In genomic region chr4:62627331-62627730, GRCm38 (mm10) we compare ENCODE assay signal across 17 mouse cellular contexts.
DNase-seq lines count a peak whose midpoint lies in the region; ATAC-seq and TF ChIP-seq lines count a peak whose summit lies in the region.
"Had no signal": no experiment of that assay in that cellular context is flagged by ENCODE, and none has a peak within 500 bp of the region (broad histone marks: within the 10 kb centered on the region; RNA-seq: fewer than 3 reads in every experiment).

No protein-coding gene starts in this region.

- 65% methylated on average over 4 of the region's 4 CpGs for WGBS in heart, embryonic 12.5 days
- WGBS in midbrain, embryonic 11.5 days: 85% methylated on average over 4 of the region's 4 CpGs
- WGBS in midbrain, embryonic 10.5 days: 84% methylated on average over 4 of the region's 4 CpGs
- WGBS in intestine, postnatal 0 days: 36% methylated on average over 4 of the region's 4 CpGs

- intact Hi-C loops in heart, postnatal 14 days (cut with DNase I): no loop called here

- H3K4me3 ChIP-seq in heart, embryonic 12.5 days: no peak overlapping the region
- no peak overlapping the region for H3K4me3 ChIP-seq in midbrain, embryonic 11.5 days (ENCODE audit: low read depth, low read length)
- H3K4me3 ChIP-seq in midbrain, embryonic 10.5 days: no peak overlapping the region
- H3K4me3 ChIP-seq in intestine, postnatal 0 days (ENCODE audit: low read depth, low read length): no peak overlapping the region
- H3K4me3 ChIP-seq: embryonic facial prominence, embryonic 15.5 days; liver, embryonic 13.5 days had no signal

- no peak for TF ChIP-seq CTCF in intestine, postnatal 0 days (IDR thresholded peaks at IDR 0.05; ENCODE audit: low read depth)

- peaks cover 68% of the 10 kb centered on the region for H3K4me1 ChIP-seq in heart, embryonic 12.5 days (replicated peaks)
- H3K4me1 ChIP-seq in midbrain, embryonic 11.5 days (ENCODE audit: control insufficient read depth, insufficient read depth, low read length): peaks cover 15% of the 10 kb centered on the region
- peaks cover 51% of the 10 kb centered on the region for H3K4me1 ChIP-seq in midbrain, embryonic 10.5 days
- H3K4me1 ChIP-seq in intestine, postnatal 0 days (replicated peaks; ENCODE audit: control insufficient read depth, insufficient read depth, low read length): peaks cover 24% of the 10 kb centered on the region

- peak overlapping the region; percentile 29; the same call in 1 of the 2 replicates for H3K9ac ChIP-seq in heart, embryonic 12.5 days
- no peak overlapping the region for H3K9ac ChIP-seq in midbrain, embryonic 11.5 days (ENCODE audit: low read length)
- no peak overlapping the region for H3K9ac ChIP-seq in intestine, postnatal 0 days (ENCODE audit: low read depth, low read length)
- H3K9ac ChIP-seq: embryonic facial prominence, embryonic 15.5 days; liver, embryonic 13.5 days had no signal

- peaks cover 3% of the 10 kb centered on the region for H3K36me3 ChIP-seq in heart, embryonic 12.5 days
- no peaks in the 10 kb centered on the region for H3K36me3 ChIP-seq in midbrain, embryonic 11.5 days (ENCODE audit: control insufficient read depth, insufficient read depth, low read length)
- peaks cover 17% of the 10 kb centered on the region for H3K36me3 ChIP-seq in midbrain, embryonic 10.5 days
- 0 out of 2 replicates have a peak, but pooled peaks cover 5% of the 10 kb centered on the region for H3K36me3 ChIP-seq in intestine, postnatal 0 days (ENCODE audit: control insufficient read depth, insufficient read depth)
- H3K36me3 ChIP-seq: embryonic facial prominence, embryonic 15.5 days; liver, embryonic 13.5 days had no signal

- ATAC-seq in heart, embryonic 12.5 days (ENCODE audit: insufficient number of reproducible peaks, low FRiP score): no peak
- no peak for ATAC-seq in midbrain, embryonic 11.5 days (ENCODE audit: low FRiP score)
- 0 out of 2 replicates have a peak, but pooled peaks have one; percentile 25 for ATAC-seq in intestine, postnatal 0 days
- ATAC-seq: forebrain, embryonic 14.5 days; lung, postnatal 0 days had no signal

- peak overlapping the region; percentile 23; the same call in 1 of the 2 replicates for H3K27ac ChIP-seq in heart, embryonic 12.5 days (ENCODE audit: poor library complexity, severe bottlenecking)
- H3K27ac ChIP-seq in midbrain, embryonic 11.5 days (ENCODE audit: low read depth, low read length): no peak overlapping the region
- no peak overlapping the region for H3K27ac ChIP-seq in midbrain, embryonic 10.5 days (replicated peaks)
- peak overlapping the region; percentile 28; the same call in 1 of the 2 replicates for H3K27ac ChIP-seq in intestine, postnatal 0 days (ENCODE audit: low read depth, low read length)
- H3K27ac ChIP-seq: embryonic facial prominence, embryonic 15.5 days; liver, embryonic 13.5 days had no signal

- no peaks in the 10 kb centered on the region for H3K9me3 ChIP-seq in heart, embryonic 12.5 days (replicated peaks)
- H3K9me3 ChIP-seq in midbrain, embryonic 11.5 days (ENCODE audit: control insufficient read depth, low read length): no peaks in the 10 kb centered on the region
- no peaks in the 10 kb centered on the region for H3K9me3 ChIP-seq in midbrain, embryonic 10.5 days (replicated peaks)
- H3K9me3 ChIP-seq in intestine, postnatal 0 days (ENCODE audit: control insufficient read depth): no peaks in the 10 kb centered on the region
- H3K9me3 ChIP-seq: embryonic facial prominence, embryonic 15.5 days; liver, embryonic 13.5 days had no signal

- DNase-seq in heart, postnatal 14 days: no peak
- peak; percentile 67 for DNase-seq in midbrain, embryonic 11.5 days (ENCODE audit: low spot score, missing footprints)
- DNase-seq in midbrain, embryonic 10.5 days (ENCODE audit: low spot score): no peak
- DNase-seq in layer of hippocampus, adult 11-12 months (ENCODE audit: low spot score): no peak
- DNase-seq in right cerebral cortex, postnatal 14 days: no peak
- DNase-seq: adrenal gland, adult 8-10 months; cerebellum, adult 8-10 months; kidney, adult 11 months; layer of hippocampus, postnatal 36 days; liver, embryonic 13.5 days; spleen, adult 18-20 months; thymus, adult 18-20 months had no signal

- peaks cover 61% of the 10 kb centered on the region for H3K27me3 ChIP-seq in heart, embryonic 12.5 days (replicated peaks)
- H3K27me3 ChIP-seq in midbrain, embryonic 11.5 days (ENCODE audit: control insufficient read depth, insufficient read depth, low read length): no peaks in the 10 kb centered on the region
- H3K27me3 ChIP-seq in midbrain, embryonic 10.5 days (ENCODE audit: low read depth, poor library complexity, severe bottlenecking): no peaks in the 10 kb centered on the region
- H3K27me3 ChIP-seq in intestine, postnatal 0 days (replicated peaks; ENCODE audit: control insufficient read depth, insufficient read depth, low read length): no peaks in the 10 kb centered on the region
- H3K27me3 ChIP-seq: embryonic facial prominence, embryonic 15.5 days; liver, embryonic 13.5 days had no signal

- no peak overlapping the region for H3K4me2 ChIP-seq in heart, embryonic 12.5 days
- no peak overlapping the region for H3K4me2 ChIP-seq in midbrain, embryonic 11.5 days
- no peak overlapping the region for H3K4me2 ChIP-seq in intestine, postnatal 0 days (replicated peaks; ENCODE audit: low read depth)
- H3K4me2 ChIP-seq: embryonic facial prominence, embryonic 15.5 days; liver, embryonic 13.5 days had no signal

Comparison
In these comparisons a context has a peak if more than half of its experiments do, and no peak if none do; other contexts are left out.
1. H3K27ac ChIP-seq: peak in heart, embryonic 12.5 days (single experiment) and intestine, postnatal 0 days (single experiment); none in midbrain, embryonic 11.5 days (single experiment) and midbrain, embryonic 10.5 days (single experiment).